Mouse (Mus musculus) monocyte, adult 5-6 weeks (primary cell): ENCODE data around the gene Efhd2. TPM values are rescaled to one million over a fixed set of nuclear protein-coding genes. Genes with fewer than 3 reads are reported as not detected.

Experiments used
- ATAC-seq: fragments of 153-309, 156-312 bp; replicated peaks from 2 replicates; pipeline ENCODE4 v1.8.0; 2017; ENCODE audit warnings: mild to moderate bottlenecking; ENCODE audit not compliant: low TSS enrichment, insufficient number of reproducible peaks, severe bottlenecking, poor library complexity, low FRiP score
- total RNA-seq: library from RNA; stranded (forward); fragments of 200-1000, 200-491, 200-594 nt; gene quantifications from 3 replicates; pipeline ENCODE4 v1.2.3, GENCODE M21; 2017

Gene Efhd2
- total RNA-seq, 1 experiment from 2014 or later, result 190 TPM

DNA sequence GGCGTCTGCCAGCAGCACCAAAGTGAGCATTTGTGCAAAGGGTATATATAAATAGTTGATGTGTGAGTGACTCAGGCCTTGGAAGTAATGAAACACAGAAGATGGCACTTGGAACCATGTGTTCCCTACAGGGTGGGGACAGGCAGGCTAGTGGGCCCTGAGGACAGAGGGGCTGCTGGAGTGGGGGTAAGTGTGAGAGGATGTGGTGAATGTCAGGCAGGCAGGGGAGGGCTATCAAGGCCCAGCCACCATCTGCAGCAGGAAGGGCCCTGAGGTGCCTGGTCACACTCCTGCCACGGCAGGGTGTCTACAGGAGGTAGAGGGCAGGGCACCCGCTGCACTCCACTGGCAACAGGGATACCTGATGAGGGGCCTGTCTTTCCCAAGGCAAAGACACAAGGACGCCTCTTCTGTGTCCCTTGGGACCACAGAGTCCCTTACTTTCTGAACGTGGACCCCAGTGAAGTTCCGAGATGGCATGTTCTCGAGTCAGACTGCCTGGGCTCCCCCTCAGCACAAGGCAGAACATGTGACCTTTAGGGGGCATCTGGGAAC lies 10.9 kb downstream of the Efhd2 start:
- no peak for ATAC-seq

DNA sequence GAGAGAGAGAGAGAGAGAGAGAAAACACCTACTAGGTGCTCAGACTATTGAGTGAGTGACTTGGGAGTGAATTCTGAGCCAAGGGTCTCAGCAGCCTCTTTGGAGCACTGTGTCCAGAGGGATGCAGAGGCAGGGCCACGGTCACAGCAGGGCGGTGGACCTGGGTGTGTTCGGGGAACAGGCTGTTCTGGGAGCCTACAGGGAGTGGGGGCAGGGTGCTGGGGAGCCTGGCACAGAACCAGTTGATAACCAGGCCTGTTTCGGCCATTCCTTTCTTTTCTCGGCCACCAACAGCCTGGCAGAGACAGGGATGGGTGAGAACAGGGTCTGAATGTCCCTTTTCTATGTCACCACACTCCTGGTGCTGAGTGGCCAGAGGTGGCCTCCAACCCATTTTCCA lies 11.9 kb downstream of the Efhd2 start:
- no peak for ATAC-seq

DNA sequence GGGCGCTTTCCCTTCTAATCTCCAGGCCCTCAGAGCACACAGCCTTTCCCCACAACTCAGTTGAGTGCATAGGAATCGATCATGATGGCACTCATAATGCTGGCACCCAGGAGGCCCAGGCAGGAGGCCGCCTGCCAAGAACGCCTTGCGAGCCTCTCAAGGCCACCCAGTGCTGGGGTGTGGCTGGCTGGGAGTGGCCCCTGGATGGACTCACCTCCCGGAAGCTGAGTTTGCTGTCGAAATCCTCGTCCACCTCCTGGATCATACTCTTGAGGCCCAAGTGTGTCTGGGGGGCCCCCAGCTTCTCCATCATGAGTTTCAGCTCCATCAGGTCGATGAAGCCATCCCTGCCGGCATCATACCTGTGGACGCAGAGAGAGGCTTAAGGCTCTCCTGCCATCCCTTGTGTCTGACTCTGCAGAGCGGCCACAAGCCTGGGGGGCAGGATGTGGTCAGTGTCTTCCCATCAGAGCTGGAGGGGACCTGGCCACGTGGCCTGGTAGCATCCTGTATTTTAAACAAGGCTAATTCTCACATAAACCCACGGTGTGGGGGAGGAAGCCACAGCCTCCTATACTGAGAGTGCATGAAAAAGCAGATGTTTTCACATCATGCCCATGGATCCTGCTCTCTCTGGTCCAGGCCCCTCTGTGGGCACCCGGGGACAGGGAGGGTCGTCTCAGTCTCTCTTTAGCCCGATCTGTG lies 13.0 kb downstream of the Efhd2 start:
- ATAC-seq, result 0 out of 2 replicates have a peak, but pooled peaks have one; percentile 23

DNA sequence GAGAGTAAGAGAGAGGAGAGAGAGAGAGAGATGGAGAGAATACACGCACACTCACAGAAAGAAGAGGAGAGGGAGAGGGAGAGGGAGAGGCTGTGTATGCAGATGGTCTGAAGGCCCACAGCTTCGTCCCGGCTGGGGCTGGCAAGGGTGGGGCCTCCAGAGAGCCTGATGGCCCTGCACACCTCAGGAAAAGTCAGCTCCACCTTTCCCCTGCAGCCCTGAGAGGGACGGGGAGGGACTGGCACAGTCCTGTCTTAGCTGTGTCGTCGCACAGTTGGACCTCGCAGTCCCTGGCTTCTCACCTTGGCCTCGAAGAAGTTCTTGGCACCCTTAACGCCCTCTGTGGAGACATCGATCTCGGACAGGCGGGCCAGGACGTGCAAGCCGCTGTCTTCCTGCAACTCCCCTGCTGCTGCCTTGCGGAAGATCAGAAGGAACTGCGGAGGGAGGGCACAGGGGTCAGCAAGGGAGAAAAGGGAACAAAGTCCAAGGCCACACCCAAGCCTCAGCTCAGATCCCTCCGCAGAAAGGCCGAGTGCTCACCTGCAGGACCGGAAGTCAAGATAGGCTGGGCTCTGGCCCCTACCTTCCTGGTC lies 14.4 kb downstream of the Efhd2 start:
- peak; percentile 40 for ATAC-seq

GRCm38 (mm10) chr4:141859351-141859750 lies 15.4 kb downstream of the Efhd2 start:
- no peak for ATAC-seq

DNA sequence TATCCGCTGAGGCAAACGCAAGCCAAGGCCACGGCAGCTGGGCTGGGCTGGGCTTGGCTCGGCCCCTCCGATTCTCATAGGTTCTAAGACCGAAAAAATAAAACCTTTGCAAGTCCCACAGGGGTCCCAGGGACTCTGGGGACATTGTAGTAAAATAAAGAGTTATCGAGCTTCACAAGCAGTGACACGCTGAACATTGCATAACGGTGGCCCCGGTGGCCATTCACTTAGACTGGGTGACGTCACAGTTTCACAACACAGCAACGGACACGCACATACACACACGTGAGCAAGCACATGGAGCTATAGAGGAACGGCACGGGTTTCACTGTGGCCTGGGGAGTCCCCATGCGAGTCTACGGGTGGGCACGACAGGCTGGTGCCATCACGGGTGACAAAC lies 16.2 kb downstream of the Efhd2 start:
- no peak for ATAC-seq

- peak; percentile 48 for ATAC-seq
These were observed 17.2 kb downstream of the Efhd2 start for GRCm38 (mm10) chr4:141857422-141857930.

DNA sequence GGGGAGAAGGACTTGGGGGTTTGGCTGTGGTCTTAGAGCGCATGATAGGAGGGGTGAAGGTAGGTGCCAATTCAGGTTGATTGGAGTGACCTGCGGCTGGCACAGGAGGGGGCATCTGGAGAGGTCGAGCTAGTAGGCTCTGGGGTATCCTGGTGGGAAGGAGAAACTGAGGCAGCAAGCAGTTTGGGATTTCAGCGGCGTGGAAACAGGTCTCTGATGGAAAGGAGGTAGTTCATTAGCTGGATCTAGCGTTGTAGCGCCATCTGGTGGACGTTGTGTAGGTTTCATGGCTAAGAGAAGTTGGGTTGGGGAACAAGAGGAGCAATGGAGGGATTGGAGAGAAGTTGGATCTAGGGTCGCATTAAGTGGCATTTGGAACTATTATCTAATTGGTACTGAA lies 21.3 kb downstream of the Efhd2 start:
- ATAC-seq, result peak; percentile 18

- no peak for ATAC-seq
These were observed 28.7 kb downstream of the Efhd2 start, which contains the start of gene Ctrc for GRCm38 (mm10) chr4:141845999-141846398. Gene Ctrc (minus strand): TSS chr4:141846359.

DNA sequence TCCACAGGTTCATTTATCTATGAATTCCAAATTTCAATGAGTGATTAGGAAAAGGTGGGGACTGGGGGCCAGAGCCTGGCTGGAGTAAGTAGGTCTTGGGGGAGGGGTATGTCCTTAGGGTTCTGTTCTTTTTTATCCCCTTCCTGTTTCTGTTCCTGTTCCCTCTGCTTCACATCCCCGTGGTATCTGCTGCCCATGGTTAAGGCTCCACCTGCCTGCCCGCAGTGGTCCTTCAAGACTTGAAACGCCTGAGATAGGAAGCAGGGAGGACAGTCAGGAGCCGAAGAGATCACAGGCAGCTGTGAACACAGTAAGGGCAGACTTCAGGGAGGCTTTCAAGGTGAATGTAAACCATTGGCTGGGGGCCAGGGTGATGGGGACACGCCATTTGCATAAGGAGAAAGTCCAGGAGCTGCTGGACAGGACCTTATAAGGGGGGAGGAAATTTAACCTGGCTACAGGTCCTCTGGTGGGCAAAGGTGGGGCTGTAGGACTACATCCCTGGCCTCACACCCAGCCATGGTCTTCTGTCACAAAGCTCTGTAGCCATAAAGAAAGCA lies 40.1 kb downstream of the Efhd2 start:
- no peak for ATAC-seq

DNA sequence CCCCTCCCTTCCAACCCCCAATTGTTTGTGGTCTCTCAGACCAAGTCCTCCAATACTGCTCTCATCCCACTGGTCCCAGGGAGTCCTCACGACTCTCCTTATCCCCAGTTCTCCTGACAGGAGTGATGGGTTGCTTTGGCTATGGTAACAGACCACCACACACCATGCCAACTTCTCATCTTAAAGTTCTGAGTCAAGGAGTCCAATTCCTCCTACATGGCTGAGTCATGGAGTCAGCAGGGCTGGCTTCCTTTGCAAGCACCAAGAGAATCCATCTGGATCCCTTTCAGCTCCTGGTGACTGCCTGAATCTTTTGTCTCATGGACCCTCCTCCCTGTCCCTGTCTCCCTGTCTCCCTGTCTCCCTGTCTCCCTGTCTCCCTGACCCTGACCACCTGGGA lies 40.8 kb downstream of the Efhd2 start:
- no peak for ATAC-seq

- ATAC-seq, result no peak
These were observed 43.4 kb downstream of the Efhd2 start for GRCm38 (mm10) chr4:141831361-141831760.

DNA sequence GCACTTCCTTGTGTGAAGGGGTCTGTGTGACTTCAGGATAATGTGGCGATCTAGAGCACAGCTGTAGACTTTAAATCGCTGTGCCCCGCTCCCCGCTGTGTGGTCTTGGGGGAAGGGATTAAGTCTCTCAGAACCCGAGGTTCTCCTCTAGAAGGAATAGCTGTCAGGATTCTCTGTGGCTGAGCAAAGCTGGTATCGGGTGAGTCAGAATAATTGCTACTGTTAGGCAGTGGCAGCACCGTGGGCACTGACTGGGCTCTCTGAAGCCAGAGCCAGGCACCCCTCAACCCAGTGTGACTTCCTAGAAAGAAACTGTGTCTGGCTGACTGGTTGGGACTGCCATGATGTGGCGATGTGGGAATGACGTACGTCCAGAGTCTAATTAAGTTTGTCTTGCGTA lies 44.3 kb downstream of the Efhd2 start:
- ATAC-seq, result no peak

DNA sequence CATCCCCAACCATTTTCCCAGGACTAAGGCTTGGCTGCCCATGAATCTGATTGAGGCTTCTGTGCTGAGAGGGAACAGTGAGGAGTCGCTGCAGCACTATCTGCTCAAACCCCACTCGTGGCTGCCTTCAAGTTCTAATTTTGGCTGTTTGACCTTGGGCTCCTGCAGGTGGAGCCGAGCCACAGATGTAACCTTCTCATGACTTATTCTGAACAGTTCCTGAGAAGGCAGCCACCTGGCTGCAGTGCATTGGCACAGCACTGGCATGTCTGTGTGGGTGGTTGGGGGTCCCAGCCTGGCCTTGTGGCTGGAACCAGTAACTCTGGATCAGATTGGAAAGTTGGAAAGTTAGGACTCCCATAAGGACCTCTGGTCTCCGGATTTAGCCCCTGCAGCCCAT lies 46.5 kb downstream of the Efhd2 start:
- ATAC-seq, result no peak

DNA sequence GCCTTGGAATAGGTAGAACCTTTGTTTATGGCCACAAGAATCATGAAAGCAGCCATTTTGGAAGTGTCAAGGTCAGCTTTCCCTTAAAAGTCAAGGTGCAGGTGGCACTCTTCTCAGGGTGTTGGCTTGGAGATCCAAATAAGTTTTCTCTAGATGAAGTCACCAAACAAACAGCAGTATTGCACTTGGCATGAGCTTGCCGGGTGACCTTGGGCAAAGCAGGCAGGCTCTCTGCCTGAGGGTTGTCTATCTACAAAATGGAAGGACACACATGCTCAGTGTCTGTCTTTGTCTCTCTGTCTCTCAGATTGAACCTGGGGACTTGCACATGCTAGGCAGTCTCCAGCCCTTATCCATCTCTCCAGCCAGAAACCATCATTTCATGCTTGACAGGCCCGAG lies 47.3 kb downstream of the Efhd2 start:
- no peak for ATAC-seq

DNA sequence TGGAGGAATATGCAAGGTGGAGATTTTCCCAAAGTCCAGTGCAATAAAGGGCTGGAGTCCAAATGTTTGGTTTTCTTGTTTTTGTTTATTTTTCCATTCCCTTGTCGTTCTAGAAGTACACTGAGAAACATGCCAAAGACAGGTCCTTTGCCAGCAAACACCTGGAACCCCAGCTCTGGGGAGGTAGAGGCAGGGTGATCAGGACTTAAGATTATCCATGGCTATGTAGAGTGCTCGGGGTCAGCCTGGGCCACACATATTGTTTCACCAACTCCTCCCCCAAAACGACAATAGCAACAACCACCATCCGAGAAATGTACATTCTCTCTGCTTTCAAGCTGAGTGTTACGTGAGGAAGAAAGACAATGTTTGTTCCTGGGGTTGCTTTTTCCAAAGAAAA lies 48.7 kb downstream of the Efhd2 start, which contains the start of gene Cela2a:
Gene Cela2a (minus strand): TSS at position 101 of the 400 bp plus-strand sequence.
- no peak for ATAC-seq

DNA sequence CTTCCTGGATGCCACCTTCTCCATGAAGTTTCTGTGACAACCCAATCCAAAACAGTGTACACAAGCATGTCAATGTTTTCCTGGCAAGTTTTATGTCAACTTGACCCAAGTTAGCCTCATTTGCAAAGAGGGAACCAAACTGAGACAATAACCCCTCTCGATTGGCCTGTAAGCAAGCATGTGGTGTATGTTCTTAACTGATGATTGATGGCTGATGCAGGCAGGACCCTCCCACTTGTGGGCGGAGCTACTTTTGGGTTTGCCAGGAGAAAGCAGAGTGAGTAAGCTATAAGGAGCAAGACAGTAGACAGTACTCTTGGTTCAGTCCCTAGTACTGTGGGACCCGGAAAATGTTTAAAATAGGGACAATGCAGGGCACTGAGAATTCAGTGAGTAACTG lies 51.7 kb downstream of the Efhd2 start:
- ATAC-seq, result 0 out of 2 replicates have a peak, but pooled peaks have one; percentile 24

DNA sequence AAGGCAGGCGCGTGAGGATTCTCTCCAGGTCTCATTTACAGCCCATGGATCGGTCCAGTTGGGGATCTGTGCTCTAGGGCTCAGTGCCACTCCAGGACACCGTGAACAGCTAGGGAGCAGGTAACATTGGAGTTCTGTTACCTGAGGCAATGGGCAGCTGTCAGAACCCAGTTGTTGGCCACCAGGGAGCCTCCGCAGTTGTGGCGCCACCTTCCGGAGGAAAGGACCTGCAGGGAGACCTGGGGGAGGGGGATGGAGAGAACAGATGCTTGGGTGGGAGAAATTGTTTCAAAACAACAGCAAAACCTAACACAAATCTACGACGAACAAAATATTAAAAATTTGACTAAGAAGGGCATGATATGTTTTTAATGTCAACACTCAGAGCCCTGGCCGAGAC lies 52.6 kb downstream of the Efhd2 start:
- ATAC-seq, result no peak

- ATAC-seq, result no peak
These were observed 53.5 kb downstream of the Efhd2 start for GRCm38 (mm10) chr4:141821178-141821577.

GRCm38 (mm10) chr4:141819316-141819715 lies 55.4 kb downstream of the Efhd2 start:
- no peak for ATAC-seq
